Mouse (Mus musculus) gastrocnemius, postnatal 4 days (tissue): ENCODE measurements around the gene Shoc2. TPM values are rescaled to one million over a fixed set of nuclear protein-coding genes. Genes with fewer than 3 reads are reported as not detected.
"Not testable (repeated sequence)": the region's sequence is repeated elsewhere in the genome, so short reads cannot be mapped to it uniquely, and the experiment has no call there.

Experiments used
- DNase-seq, 2 experiments: peaks; one replicate each; pipeline ENCODE4 v3.0.0; 2021 to 2022; ENCODE audit warnings: low spot score in 2 of 2, mixed read lengths in 2 of 2
- total RNA-seq, 2 experiments: library from RNA; stranded (reverse); gene quantifications; 2 replicates each; pipeline ENCODE4 v1.2.3; 2021

The Shoc2 gene
- total RNA-seq, 2 experiments from 2014 or later: 35.3 to 40.7 TPM

DNA sequence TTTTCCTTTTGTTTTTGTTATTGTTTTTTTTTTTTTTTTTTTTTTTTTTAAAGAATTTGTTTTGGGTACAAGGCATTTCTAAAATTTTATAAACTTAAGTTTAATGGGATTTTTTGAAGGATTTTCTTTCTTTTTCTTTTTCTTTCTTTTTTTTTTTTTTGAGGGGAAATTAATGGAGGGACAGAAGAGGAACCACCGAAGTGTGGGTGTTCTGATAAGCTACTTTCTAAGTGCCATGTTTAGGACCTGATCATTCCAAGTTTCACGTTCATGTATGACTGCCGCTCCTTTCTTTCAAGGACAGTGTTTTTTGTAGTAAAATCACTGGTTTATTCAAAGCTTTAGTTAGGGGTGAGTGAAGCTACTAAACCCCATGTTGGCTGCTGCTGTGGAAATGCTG lies 14.9 kb upstream of the Shoc2 start:
- no peak for DNase-seq

DNA sequence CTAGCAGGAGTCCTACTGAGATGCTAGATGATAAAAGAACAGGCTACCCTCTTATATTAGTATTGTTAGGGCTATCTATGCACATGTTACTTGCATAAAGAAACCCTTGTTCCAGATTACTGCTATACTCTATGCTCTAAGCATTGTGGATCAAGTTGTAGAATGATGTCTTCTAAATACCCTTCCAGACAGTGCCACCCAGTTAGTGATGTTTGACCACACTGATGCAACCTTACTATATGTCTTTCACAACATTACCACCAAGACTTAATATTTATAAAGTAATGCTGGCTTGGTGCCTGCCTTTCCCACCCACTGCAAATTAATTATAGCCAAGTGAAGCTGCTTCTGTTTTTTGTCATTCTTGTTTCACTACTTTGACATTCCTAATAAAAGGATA lies 11.1 kb upstream of the Shoc2 start:
- DNase-seq: no peak

DNA sequence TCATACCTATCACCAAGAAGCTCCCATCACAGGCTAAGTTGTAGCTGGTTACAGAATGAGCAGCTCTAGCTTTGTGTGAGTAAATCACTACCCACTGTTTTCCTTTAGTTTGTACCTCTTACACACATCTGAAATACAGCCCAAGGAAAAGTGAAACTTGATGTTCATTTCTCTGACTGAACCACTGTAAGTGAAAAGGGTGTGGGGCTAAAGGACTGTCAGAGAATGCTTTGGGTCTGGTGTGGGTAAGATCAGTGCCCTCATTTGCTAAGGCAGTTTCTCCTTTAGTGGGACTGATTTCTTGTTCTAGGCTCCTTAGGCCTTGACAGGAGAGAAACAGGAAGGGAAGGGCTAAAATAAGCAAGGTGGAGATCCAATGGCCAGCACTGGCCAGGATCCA lies 10.1 kb upstream of the Shoc2 start:
- no peak for DNase-seq

DNA sequence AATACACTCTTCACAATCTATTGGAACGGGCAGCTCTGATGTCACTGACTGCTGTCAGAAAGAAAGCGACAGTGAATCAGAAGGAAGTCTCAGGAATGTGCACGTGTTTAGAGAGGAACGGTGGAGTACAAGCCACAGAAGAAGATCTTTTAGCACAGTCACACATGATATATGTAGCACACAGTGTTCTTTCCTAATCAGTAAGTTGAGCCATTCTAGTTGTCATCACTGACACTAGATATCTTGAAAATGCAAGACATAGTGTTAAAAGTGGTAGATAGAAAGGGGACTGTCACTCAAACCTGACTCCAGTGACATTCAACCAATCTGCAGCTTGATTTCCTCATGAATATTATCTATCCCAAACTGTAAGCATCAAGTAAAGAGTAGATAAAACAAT lies 4.6 kb upstream of the Shoc2 start:
- DNase-seq: no peak

DNA sequence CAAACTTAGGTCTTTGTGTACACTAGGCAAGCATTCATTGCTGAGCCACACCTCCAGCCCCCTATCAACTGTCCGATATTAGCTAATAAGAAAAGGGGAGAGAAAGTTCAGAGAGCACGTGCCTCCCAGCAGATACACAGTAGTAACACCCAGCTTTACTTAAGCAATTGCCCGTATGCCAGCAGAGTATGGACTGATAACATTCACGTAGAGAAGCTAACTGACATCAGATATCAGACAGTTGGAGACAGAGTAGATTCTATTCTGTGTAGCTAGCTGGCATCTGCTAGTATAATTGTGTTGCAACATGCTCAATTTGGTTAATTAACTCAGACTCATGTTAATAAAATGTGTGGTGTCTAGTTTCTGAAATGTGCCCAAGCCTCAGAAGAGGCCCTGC lies 3.0 kb upstream of the Shoc2 start:
- no peak for DNase-seq

DNA sequence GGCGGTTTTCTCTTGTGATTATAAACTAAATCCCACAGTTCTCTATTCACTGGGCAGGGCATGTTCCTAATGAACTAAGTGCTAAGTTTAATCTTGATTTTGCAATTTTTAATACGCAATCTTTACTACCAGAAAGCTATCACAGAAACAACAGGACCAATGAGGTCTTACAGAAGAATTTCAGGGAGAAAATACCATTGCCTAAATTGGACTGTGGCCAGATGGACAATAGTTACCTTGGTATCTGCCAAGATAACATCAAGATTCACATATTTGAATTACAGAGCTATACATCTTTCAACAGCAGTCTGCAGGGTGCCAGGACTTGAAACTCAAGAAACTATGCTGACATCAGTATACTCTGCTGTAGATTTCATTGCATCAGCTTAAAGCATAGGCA lies 1.8 kb upstream of the Shoc2 start:
- no peak for DNase-seq

DNA sequence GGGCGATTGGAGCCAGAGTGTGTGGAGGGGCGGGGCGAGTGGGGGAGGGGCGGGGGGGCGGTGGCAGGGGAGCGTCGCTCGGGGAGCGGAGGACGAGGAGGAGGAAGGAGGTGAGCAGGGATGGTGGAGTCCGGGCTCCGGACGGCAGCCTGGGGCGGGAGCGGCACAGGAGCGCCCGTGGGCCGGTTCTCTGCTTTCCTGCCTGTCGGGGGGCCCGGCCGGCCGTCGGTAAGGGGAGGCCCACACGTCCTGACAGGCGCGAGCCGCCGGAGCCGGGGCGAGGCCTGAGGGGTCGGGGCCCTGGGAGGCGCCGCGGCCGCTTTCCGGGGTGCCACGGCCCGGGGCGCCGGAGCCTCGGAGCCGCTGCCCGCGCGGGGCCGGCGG lies 672 bp downstream of the Shoc2 start:
- no peak for DNase-seq

DNA sequence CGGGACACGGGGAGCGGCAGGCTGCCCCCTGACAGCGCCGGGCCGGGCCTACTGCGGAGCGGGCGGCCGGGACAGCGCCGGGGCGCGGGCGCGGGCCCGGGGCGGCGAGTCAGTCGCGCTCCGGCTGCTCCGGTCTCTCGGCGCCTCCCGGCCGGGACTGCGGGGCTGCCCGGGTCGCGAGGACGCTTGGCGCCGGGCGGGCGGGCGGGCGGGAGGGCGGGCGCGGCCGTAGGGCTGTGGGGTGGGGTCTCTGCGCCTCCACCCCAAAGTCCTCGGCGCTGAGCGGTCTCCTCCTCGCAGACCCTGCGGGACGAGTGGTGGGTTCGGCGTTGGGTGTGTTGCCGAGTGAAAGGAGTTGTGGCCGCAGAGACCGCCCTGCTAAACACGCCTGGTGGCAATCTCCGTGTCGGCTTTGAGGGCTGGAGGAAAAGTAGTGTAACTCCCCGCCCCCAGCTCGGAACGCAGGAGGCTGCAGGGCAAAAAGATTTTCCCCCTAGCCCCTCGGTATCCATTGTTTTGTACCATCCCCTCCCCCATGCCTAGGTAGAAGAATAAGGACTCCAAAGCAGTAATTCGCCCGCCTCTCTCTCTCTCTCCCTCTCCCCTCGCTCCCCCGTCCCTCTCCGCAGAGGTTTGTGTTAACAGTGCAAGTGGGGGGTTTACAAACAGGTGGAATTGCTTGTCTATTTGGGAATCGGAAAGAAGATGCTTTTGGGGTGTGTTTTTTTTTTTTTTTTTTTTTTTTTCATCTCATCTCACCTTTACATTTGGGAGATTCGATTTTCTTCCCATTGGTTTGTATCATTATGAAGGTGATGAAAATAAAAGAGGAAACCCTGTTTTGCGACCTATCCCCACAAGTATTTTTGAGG lies 1.3 kb downstream of the Shoc2 start:
- peak; percentile 23 to 45 for DNase-seq

DNA sequence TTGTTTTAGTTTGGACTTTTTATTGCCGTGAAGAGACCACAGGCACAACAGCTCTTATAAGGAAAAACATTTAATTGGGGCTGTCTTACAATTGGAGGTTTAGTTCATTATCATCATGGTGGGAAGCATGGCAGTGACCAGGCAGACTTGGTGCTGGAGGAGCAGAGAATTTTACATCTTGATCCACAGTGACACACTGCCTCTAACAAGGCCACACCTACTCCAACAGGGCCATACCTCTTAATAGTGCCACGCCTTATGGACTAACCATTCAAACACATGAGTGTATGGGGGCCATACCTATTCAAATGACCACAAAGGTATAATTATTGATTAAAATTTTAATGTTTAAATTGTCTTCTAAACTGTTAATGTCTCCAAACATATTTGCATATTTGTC lies 13.4 kb downstream of the Shoc2 start:
- DNase-seq: no peak

DNA sequence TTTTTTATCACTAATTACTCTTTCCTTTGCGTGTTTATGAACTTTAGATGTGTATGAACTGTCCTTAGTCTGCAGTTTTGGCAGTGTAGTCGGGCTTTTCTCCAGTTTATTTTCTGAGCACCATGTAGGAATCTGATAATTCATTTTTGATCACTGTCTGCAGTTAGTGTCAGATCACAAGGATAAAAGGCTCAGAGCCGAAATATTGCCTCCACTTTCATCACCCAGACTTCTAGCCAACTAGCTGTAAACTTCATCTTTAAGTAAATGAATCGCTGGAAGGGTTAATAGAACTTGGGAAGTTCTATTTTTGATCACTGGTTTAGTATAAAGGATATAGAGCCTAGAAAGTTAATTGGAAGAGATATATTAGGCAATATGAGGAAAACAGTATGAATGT lies 18.4 kb downstream of the Shoc2 start:
- DNase-seq: no peak

DNA sequence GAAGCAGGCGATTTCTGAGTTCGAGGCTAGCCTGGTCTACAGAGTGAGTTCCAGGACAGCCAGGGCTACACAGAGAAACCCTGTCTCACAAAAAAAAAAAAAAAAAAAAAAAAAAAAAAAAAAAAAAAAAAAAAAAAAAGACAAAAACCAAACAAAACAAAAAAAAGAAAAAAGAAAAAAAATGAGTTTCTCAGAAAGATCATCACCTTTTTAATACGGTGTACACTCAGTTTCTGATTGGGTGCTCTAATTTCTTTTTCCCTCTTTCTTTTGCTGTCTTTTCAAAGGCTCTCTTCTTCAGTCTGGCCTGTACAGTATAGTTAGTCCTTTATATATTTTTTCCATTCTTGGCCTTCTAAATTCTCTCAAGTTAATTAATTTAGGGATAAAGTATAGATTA lies 20.2 kb downstream of the Shoc2 start:
- DNase-seq: not testable (repeated sequence)

DNA sequence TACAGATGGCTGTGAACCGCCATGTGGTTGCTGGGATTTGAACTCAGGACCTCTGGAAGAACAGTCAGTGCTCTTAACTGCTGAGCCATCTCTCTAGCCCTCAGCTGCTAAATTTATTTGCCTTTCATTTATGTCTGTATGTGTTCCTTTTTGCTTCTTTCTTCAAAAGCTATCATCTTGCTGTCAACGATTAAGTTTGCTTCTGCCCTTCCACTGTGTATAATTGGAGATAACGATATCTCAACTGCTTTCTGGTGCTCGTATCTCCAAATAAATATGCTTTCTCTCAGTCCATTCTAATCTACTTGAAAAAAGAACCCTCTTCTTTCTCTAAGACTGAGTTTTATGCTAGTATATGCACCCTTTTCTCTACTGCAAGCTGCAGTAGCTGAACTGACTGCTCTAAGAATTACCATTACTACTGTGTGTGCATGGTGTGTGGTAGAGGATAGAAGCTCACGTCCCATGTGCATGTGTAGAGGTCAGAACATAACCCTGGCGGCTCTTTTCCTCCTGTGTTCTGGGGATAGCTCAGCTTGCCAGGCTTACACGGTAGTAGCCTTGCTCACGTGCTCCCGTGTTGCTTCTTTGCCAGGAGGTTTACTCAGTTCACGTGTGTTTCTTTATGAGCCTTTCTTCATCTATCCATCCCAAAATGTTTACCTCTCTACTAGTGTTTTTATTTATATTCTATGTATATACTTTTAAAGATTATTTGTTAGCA lies 21.0 kb downstream of the Shoc2 start:
- no peak for DNase-seq

DNA sequence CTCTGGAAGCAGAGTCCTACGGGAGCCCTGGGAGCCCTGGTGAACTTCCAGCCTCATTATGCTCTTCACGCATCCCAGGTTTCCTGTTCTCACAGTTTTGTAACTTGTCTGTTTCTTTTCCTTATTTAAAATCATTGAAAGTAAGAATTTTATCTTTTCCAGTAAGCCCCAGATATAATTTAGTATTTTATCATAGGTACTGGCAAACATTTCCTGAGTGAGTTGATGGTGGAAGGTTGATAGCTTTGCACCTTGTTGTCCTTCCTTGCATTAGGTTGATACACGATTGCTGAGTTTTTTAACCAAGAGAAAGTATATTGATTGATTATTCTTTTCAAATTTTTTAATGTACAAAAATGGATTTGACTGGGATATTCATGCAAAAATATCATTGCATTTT lies 25.1 kb downstream of the Shoc2 start:
- DNase-seq: no peak

DNA sequence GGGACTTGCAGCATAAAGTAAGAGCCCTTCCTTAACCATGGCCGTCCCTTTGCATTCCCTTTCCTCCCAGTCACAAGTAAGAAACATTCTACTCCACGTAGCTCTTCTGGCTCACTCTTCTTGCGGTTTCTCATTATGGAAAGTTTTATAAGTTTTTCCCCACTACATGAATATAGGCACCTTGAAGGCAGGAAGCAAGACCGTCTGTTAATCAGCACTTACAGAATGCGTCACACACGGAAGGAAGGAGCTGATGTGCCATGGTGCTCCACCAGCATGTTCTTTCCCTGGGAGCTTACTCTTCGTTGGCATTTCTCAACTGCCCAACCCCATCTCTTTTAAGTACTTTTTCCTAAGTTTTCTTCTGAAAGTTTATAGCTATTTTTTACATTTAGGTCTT lies 27.8 kb downstream of the Shoc2 start:
- no peak for DNase-seq

DNA sequence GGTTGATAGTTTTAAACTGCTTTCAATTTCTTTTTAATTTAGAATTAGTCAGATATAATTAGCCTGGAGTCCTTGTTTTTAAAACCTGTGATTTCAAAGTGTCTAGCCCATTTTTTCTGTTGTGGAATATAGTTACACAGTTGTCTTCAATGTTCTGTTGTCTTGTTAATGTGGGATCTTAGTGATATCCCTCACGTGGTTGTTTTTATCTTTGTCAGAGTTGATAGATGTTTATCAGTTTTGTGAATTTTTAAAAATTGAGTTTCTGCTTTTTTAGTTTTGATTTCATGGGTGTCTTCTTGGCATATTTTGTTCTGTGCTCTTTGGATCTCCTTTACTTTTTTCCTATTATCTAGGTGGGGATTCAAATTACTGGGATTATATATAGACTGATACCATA lies 29.6 kb downstream of the Shoc2 start:
- DNase-seq: no peak

DNA sequence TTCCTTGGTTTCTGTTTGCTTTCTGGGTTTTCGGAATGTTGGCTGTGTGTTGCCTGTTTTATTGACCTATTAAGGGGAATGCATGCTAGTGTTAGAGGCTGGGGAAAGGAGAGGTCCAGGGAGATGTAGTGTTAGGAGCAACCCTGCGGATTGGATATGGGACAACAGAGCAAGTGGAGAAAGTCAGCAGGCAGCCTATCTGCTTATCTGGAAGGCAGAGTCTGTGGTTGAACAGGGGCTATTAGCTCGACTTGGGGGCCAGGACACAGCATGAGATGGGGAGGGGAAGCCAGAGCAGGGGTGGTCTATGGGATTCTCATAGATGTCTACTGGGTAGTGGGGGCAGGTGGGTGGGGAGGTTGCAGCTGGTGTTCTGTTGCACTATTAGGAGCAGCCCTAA lies 37.9 kb downstream of the Shoc2 start:
- no peak for DNase-seq

DNA sequence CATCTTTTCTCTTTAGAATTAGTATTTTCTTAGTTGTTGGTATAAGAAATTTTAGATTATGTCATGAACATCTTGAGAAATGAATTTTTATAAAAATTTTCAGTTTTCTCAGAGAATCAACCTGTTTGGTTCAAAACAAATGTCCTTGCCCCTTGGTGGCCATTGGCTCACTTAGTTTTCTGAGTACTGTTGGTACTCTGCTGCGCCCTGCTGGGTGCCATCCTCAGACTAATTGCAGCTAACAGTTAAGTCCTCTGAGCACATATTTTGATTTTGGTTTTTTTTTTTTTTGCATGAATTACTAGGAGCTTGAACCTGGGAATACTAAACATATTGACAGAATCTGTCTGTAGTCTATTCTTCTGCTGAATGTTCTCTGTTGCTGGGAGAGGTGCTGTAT lies 39.2 kb downstream of the Shoc2 start:
- DNase-seq: no peak

DNA sequence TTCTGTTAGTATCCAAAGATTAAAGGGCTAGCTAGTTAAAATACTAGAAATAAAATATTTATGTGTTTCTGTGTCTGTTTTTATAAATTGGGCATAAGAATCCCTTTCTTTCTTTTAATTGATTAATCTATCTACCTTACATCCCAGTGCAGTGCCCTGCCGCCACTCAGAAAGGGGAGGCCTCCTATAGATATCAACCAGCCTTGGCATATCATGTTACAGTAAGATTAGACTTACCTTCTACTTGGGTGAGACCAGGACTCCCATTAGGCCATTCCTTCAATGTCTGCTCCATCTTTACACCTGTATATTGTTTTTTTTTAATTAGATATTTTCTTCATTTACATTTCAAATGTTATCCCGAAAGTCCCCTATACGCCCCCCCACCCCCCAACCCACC lies 40.5 kb downstream of the Shoc2 start:
- no peak for DNase-seq

DNA sequence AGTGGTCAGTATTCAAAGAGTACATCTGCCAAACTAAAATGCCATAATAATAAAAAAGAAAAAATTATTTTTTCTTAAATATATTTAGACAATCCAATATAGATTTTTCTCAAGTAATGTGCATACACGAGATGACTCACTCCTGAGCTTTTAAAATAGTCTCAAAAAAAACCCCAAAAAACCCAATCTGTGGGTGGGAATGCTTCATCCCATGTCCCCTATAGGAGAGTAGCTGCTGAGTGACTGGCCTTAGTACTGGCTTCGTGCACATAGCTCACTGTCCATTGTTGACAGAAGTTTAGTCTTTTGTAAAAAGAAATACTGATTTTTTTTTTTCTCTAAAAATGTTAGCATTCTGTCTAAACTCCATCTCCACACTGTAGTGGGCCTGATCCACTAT lies 46.4 kb downstream of the Shoc2 start:
- DNase-seq: no peak

DNA sequence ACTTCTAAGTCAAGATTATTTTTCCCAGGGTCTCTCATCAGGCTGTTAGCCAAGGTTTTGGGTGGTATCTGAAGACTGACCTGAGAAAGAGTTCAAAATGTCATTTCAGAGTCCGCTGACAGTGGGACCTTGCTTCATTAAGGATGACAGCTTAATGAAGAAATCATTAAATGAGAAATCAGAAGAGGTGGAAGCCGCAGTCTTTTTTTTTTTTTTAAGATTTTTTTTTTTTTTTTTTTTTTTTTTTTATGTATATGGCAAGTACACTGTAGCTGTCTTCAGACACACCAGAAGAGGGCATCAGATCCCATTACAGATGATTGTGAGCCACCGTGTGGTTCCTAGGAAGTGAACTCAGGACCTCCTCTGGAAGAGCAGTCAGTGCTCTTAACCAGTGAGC lies 49.8 kb downstream of the Shoc2 start:
- DNase-seq: no peak

DNA sequence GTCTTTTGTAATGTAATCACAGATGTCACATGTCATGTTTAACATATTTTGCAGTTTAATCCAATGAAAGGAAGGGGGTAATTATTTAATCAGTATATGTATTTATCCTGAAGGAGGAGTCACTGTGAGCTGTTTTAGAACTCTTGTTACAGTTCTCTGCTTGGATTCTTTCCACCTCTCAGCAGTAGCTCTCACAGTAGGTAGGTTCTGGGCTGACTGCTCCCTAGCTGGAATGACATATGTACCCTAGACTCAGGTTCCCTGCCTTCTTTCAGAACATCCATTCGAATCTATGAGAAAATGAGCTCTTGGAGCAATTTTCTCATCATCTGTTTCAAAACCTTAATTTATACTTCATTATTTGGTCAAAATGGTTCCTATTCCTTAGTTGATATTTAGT lies 50.2 kb downstream of the Shoc2 start:
- DNase-seq: no peak

DNA sequence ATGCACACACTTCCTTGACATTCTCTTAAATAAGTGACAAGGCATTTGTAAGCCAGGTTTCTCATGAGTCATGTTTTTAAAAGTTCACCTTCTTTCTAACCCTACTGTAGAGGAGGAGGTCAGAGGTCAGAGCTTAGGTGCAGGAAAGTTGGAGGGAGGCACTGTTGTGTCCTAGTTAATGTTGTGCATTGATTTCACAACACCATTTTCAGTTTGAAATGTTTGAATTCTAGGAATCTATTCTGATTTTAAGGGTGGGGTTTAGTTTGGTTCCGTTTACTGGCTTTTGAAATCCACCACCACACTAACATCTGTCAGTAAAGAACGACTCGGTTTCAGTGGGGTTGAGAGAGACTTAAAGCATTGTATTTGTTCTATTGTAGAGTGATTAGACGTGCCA lies 66.9 kb downstream of the Shoc2 start:
- no peak for DNase-seq

DNA sequence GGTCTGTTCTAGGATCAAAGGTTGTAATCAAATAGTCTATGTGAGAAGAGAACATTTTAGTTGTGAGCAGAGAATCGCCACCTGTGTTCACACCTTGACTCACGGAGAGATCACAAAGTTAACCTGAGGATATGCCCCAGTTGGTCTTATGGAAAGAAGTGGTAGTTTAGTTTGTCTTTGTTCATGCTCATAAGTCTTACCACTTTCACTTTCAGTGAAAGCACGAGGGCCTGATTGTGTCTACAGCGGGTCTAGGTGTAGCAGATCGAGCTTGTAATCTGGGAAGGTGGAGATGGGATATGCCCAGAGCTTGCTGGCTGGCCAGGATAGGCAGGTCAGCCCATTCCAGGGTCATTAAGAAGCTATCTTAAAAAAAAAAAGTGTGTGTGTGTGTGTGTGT lies 70.9 kb downstream of the Shoc2 start:
- DNase-seq: no peak
